Mouse (Mus musculus) thymus, adult 2 months (tissue): ENCODE measurements around the gene Frmpd4. TPM values are rescaled to one million over a fixed set of nuclear protein-coding genes. Genes with fewer than 3 reads are reported as not detected.

Experiments used
- DNase-seq: peaks from one replicate; pipeline ENCODE4 v3.0.0; 2021
- H3K27ac ChIP-seq: fragments of 200-500 bp; 2 replicates; pipeline ENCODE4 v1.5.1; 2012; ENCODE audit warnings: low read length, control low read depth; ENCODE audit not compliant: control insufficient read depth, insufficient read depth
- H3K27me3 ChIP-seq: fragments of 200-500 bp; 2 replicates; pipeline ENCODE4 v1.6.1; 2012; ENCODE audit warnings: mild to moderate bottlenecking, low read length, moderate library complexity, mixed read lengths; ENCODE audit not compliant: control insufficient read depth, insufficient read depth
- H3K36me3 ChIP-seq: fragments of 200-500 bp; 2 replicates; pipeline ENCODE4 v1.6.1; 2012; ENCODE audit warnings: mild to moderate bottlenecking, low read length, moderate library complexity; ENCODE audit not compliant: control insufficient read depth, insufficient read depth
- H3K4me1 ChIP-seq: fragments of 200-500 bp; replicated peaks from 2 replicates; pipeline ENCODE4 v1.6.1; 2012; ENCODE audit warnings: low read length; ENCODE audit not compliant: control insufficient read depth, insufficient read depth
- H3K4me3 ChIP-seq: fragments of 200-500 bp; 2 replicates; pipeline ENCODE4 v1.5.1; 2012; ENCODE audit warnings: mild to moderate bottlenecking, low read length, control low read depth, moderate library complexity; ENCODE audit not compliant: control insufficient read depth, insufficient read depth
- CTCF ChIP-seq: fragments of 200-500 bp; IDR thresholded peaks from 2 replicates; pipeline ENCODE4 v1.5.1; 2012; ENCODE audit warnings: mild to moderate bottlenecking, control low read depth, low read length, moderate library complexity, borderline replicate concordance; ENCODE audit not compliant: control insufficient read depth, poor library complexity, insufficient read depth; ENCODE audit errors: extremely low read depth
- POLR2A ChIP-seq: fragments of 200-500 bp; IDR thresholded peaks from 2 replicates; pipeline ENCODE4 v1.6.1; 2012; ENCODE audit warnings: mild to moderate bottlenecking, low read length, control low read depth, moderate library complexity; ENCODE audit not compliant: control insufficient read depth, poor library complexity, insufficient read depth; ENCODE audit errors: extremely low read depth
- WGBS: fragments of 180-500 bp; shearing (Covaris S2); methylation state at CpG from one replicate; pipeline ENCODE4 v1.1.7; 2018; 5-methylcytosine and 5-hydroxymethylcytosine counted together
- polyA plus RNA-seq: library from polyadenylated mRNA; depleted of rRNA; stranded (reverse); fragments of >200 nt; gene quantifications from 2 replicates; pipeline ENCODE4 v1.2.3, GENCODE M21; 2012; rRNA removed

Gene Frmpd4
- 0.03 and 0.04 TPM in 2 replicates for polyA plus RNA-seq

- DNase-seq, result no peak
- no peak for TF ChIP-seq POLR2A
- TF ChIP-seq CTCF, result no peak
- WGBS, result 90% methylated on average over 5 of the region's 5 CpGs
- Histone ChIP-seq H3K4me3 (no peak within 1 kb of the TSS), H3K27me3 (no peaks in the 10 kb centered on the region), H3K36me3 (no peaks in the 10 kb centered on the region), H3K27ac (no peak within 1 kb of the TSS), H3K4me1 (no peaks in the 10 kb centered on the region)
These were observed at the start of gene Frmpd4 for GRCm38 (mm10) chrX:168577131-168577530. Frmpd4 (minus strand) TSS chrX:168577231.

GRCm38 (mm10) chrX:168595193-168595592, 18.2 kb upstream of the Frmpd4 start:
- Histone ChIP-seq H3K4me3 (no peak overlapping the region), H3K4me1 (no peaks in the 10 kb centered on the region), H3K27ac (no peak overlapping the region), H3K36me3 (no peaks in the 10 kb centered on the region), H3K27me3 (no peaks in the 10 kb centered on the region)
- 91% methylated on average over 5 of the region's 5 CpGs for WGBS
- no peak for TF ChIP-seq POLR2A
- TF ChIP-seq CTCF, result no peak
- no peak for DNase-seq

- Histone ChIP-seq H3K4me3 (no peak overlapping the region), H3K4me1 (no peaks in the 10 kb centered on the region), H3K36me3 (no peaks in the 10 kb centered on the region), H3K27ac (no peak overlapping the region), H3K27me3 (no peaks in the 10 kb centered on the region)
- TF ChIP-seq CTCF (no peak), POLR2A (no peak)
- DNase-seq, result no peak
- WGBS, result 36% methylated on average over 1 of the region's 1 CpGs
These were observed 7.3 kb upstream of the Frmpd4 start for GRCm38 (mm10) chrX:168584303-168584702.

- no peaks in the 10 kb centered on the region for H3K27me3 ChIP-seq
- TF ChIP-seq CTCF (no peak), POLR2A (no peak)
- 45% methylated on average over 4 of the region's 4 CpGs for WGBS
- no peak overlapping the region for H3K27ac ChIP-seq
- no peaks in the 10 kb centered on the region for H3K4me1 ChIP-seq
- no peaks in the 10 kb centered on the region for H3K36me3 ChIP-seq
- no peak for DNase-seq
- no peak overlapping the region for H3K4me3 ChIP-seq
These were observed 5.2 kb downstream of the Frmpd4 start for GRCm38 (mm10) chrX:168571808-168572207.

- no peak for DNase-seq
- H3K27ac ChIP-seq, result no peak overlapping the region
- H3K27me3 ChIP-seq, result no peaks in the 10 kb centered on the region
- 88% methylated on average over 5 of the region's 5 CpGs for WGBS
- H3K36me3 ChIP-seq, result no peaks in the 10 kb centered on the region
- no peaks in the 10 kb centered on the region for H3K4me1 ChIP-seq
- TF ChIP-seq POLR2A, result no peak
- TF ChIP-seq CTCF, result no peak
- no peak overlapping the region for H3K4me3 ChIP-seq
These were observed 7.8 kb downstream of the Frmpd4 start for GRCm38 (mm10) chrX:168569231-168569630.

- Histone ChIP-seq H3K27me3 (no peaks in the 10 kb centered on the region), H3K4me3 (no peak overlapping the region), H3K27ac (no peak overlapping the region), H3K4me1 (no peaks in the 10 kb centered on the region), H3K36me3 (no peaks in the 10 kb centered on the region)
- DNase-seq, result no peak
- WGBS, result 63% methylated on average over 1 of the region's 1 CpGs
- no peak for TF ChIP-seq POLR2A
- no peak for TF ChIP-seq CTCF
These were observed 71.8 kb downstream of the Frmpd4 start for GRCm38 (mm10) chrX:168505254-168505653.

- H3K4me1 ChIP-seq, result no peaks in the 10 kb centered on the region
- no peaks in the 10 kb centered on the region for H3K36me3 ChIP-seq
- H3K4me3 ChIP-seq, result no peak overlapping the region
- no peak for TF ChIP-seq CTCF
- 0% methylated on average over 1 of the region's 2 CpGs for WGBS
- H3K27me3 ChIP-seq, result no peaks in the 10 kb centered on the region
- DNase-seq, result no peak
- H3K27ac ChIP-seq, result no peak overlapping the region
These were observed 121.8 kb downstream of the Frmpd4 start for GRCm38 (mm10) chrX:168455233-168455632.
